Mouse (Mus musculus) cerebellum, adult 9-11 months (tissue): ENCODE measurements at regions not wholly inside any gene's neighbourhood (a gene's known extent, or its start where the extent isn't known, plus 50 kb on each side); places are given as distances from the start of the nearest gene placed in this dataset.

ENCODE experiments used
- DNase-seq: peaks from one replicate; pipeline ENCODE4 v3.0.0; 2022

DNA sequence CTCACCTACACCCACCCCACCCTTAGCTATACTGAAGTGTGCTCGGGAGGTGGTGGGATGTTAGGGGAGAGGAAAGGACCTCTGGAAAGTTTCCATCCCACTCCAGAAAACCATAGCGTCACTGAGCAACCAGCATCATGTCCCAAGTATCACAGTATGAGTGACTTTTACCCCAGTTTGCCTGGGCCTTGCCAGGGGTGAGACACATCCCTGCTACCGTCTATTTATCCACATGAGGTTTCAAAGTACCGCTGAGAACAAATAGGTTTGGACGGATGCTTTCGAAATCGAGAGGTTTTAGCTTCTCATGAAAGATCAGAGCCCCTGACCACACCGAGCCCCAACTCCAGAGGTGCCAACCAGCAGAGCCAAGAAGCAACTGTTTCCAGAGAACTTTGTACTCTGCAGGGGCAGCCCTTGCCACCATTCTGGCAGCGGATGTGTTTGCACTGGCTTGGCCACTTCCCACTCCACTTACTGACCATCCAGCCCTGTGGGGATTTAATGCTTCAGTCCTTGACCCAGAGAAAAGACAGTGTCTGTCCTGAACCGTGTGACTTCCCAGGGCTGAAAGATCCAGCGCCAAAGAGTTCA is 107.3 kb upstream of the Nectin1 start:
- DNase-seq, result no peak

DNA sequence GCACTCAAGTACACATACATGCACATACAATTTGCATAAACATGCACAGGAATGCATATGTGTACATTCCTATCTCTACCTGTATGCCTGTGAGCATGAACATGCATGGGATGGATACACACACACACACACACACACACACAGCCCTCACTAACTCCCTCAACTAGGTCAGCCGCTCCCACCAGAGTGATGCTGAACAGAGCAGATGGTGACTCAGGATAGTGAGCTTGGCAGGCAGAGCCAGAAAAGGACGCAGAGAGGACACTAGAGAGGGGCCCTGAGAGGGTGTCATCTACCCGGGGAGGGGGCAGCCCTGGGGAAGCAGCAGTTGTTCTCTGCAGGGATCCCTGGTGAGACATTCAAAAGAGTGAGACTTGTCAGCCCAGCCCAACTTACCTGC is 85.6 kb upstream of the Nectin1 start:
- no peak for DNase-seq

- DNase-seq, result no peak
Observed at GRCm38 (mm10) chr9:43659237-43659636, 84.5 kb upstream of the Nectin1 start.

DNA sequence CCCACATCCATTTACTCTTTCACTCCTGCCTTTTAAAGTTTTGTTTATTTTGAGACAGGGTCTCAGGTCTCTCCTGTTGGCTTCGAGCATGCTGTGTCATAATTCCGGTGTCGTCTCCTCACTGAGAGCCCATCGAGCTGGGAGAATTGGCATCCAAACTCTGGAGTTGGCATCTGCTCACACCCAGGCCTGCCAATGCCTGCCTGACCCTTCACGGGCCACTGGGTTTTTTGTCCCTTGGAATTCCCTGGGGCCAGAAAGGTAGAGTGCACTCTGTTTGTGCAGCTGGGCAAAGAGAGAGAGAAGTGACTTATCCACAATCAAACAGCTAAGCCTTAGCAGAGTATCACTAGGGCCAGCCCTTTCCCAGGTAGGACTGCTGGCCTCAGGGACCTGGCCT is 83.6 kb upstream of the Nectin1 start:
- peak; percentile 51 for DNase-seq

DNA sequence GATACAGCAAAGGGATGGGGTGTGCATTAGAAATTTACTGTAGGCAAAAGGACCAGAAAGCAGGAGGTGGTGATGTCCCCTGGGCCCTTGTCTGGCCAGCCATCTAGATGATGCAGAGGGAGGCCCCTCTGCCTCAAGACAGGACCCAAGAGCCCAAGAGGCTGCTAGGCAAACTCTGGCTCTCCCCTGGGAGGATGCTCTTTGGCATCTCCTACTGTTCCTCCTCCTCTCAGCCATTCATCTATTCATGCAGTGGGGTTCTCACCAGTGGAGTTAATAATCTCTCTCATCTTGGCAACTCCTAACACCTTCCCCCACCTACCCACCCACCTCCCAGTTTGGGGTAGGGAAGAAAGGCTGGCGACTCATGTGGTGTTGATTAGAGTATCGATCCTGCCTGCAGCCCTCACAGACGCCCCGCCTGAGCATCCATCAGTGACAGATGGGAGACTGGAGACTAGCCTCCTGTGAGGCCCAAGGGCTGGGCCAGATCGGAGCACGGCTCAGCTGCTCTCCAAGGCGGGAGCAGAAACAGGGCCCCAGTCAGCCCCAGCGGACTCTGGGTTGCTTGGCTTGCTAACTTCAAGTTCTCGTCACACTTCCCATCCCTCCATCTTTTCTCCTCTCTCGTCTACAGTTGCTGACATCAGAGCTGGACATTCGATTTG is 82.8 kb upstream of the Nectin1 start:
- DNase-seq, result no peak

GRCm38 (mm10) chr9:43661646-43662045 is 82.1 kb upstream of the Nectin1 start:
- peak; percentile 24 for DNase-seq

GRCm38 (mm10) chr9:43667386-43667785 is 76.4 kb upstream of the Nectin1 start:
- no peak for DNase-seq

DNA sequence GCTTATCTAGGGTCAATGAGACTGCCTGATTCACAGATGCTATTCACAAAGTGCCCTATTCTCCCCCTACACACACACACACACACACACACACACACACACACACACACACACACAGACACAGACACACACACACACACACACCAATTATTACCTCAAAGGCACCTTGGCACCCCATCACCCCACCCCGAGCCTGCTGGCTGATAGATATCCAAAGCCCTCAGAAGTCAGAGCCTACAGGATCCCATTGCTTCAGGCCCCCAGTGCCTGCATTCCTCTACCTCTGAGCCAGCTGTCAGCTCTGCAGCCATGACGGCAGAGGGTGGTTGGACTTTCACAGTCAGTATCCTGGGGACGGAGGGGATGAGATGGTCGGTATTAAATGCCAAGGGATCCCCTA is 75.8 kb upstream of the Nectin1 start:
- DNase-seq, result no peak

GRCm38 (mm10) chr9:43668731-43669130 is 75.1 kb upstream of the Nectin1 start:
- DNase-seq, result no peak

DNA sequence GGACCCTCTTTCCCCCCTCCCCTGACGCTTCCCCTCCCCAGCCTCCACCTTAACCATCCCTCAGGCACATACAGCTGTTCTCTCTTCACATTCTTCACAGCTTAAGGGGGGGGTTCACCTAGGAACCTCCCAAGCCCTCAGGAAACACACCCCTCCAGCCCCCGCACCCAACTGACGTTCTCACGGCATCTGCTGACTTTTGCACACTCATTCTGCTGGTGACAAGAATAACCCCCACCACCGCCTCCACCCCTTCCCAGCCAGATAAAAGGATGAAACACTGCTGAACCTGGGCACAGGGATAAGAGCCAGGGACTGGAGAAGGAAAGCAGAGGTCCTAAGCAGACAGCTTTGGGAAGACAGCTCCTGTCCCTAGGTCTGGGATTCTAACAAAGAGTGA is 73.2 kb upstream of the Nectin1 start:
- no peak for DNase-seq

- DNase-seq, result no peak
Observed at GRCm38 (mm10) chr9:43673171-43673680, 70.6 kb upstream of the Nectin1 start.

DNA sequence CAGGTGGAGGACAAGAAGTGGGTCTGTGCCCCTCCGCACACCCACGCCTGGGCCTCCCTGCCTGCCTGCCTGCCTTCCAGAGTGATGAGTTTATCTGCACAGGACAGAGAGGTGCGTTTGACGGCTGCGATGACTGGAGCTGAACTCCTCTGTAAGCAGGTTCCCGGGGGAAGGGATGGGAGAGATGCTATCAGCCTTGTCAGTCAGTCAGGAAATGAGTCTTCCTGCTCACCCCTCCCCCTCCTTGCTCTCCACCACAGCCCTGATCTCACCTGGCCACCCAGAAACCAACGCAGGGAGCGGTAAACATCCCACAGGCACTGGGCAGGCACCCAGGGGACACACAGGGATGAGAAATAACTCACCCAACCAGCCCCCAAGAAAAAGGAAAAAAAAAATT is 69.5 kb upstream of the Nectin1 start:
- DNase-seq, result no peak

- DNase-seq, result no peak
Observed at GRCm38 (mm10) chr9:43676011-43676410, 67.8 kb upstream of the Nectin1 start.

GRCm38 (mm10) chr9:43679331-43679730 is 64.5 kb upstream of the Nectin1 start:
- no peak for DNase-seq

GRCm38 (mm10) chr9:43681317-43681716 is 62.5 kb upstream of the Nectin1 start:
- no peak for DNase-seq

DNA sequence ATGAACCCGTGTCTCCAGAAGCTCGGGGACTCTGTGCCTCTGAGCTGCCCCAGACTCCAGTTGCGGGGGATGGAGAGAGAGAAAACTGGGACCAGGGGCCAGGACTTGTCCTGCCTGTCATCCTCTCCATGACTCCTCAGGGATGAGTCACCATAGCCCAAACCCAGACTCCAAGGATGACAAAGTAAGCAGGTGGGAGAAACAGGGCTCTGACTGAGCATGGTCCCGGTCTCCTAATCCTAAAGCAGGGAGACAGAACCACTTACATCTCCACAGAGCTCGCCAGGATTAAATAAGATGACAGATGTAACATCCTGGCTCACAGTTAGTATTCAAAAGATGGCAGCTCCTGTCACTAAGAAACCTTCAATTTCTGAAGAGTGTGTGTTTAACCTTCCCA is 61.7 kb upstream of the Nectin1 start:
- DNase-seq, result no peak

DNA sequence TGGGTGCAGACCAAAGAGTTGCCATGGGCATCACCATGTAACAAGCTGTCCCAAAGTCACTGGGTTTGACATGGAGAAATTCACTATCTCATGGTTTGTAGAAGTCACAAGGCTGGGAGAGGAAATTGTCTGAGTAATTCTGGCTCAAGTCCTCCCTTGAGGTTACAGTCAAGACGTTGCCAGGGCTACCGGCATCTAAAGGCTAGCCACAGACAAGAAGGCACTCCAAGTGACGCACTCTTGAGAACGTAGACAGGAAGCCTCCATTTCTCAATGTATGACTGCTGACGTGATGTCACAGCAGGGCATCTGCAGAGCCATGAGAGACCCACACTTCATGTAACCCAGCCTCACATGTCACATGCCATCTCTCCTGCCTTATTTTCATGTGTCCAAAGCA is 59.2 kb upstream of the Nectin1 start:
- DNase-seq, result no peak

DNA sequence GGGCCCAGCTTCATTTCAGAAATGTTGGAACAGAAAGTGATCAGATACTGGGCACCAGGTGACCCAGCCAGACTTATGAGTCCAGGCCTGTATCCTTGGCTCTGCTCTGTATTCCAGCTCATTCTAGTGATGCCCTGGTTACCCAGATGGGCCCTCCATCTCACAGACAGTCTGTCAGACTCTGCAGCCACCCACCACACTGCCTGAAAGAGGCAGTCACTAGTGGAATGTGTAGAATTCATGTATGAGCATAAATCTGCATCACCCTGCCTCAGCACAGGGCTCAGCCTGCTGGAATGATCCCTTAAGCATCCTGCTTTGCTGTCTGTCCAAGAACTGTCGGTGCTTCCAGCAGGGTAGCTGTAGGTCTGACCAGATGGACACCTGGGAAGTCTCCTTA is 51.8 kb upstream of the Nectin1 start:
- no peak for DNase-seq

DNA sequence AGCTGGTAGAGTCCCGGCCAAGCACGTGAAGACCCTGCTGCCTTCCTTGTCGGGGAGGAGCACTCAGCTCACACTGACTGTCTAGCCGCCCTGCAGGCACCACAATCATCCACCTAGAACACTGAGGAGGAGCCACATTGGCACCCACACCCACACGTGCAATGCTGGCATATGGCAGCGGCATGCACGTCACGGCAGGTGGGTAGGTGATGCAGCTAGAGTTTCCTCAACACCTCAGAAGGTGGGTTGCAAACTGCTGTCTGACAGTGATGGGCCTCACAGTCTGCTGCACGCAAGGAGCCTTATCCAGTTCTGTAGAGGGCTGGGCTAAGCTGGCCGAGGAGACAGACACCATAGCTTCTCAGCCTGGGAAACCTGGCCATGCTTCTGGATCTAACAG is 51.2 kb upstream of the Nectin1 start:
- DNase-seq, result no peak
